Mouse (Mus musculus): Measurements from ENCODE around the gene Fam171a1. TPM values are rescaled to one million over a fixed set of nuclear protein-coding genes. Genes with fewer than 3 reads are reported as not detected.

Gene Fam171a1
- polyA plus RNA-seq, 1 experiment = 2.7 TPM

DNA sequence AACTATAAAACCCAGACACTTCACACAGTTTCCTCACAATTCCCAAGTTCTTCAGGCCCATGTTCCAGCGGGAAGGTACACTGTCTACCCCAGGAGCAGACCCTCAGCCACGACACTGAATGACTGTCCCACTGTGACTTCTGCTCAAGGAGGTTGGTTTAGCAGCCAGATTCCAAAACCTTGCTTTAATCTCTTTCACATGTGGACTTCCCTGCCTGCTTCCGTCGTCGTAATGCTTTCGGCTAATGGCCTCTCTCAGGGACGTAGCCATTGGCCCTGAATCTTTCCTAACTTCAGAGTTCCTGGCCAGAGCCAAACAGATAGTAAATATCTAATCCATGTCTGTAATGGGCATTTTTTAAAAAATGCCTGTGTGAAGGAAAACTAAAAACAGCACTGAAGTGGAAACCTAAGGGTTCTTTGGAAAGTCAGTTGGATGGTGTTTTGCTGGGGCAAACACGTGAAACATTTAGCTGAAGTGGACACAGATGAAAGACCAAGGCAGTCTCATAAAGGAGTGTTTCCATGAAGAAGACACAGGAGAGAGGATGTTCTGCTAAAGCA is 51.1 kb downstream of the Fam171a1 start:
- Histone ChIP-seq H3K4me3 (ENCODE audit: control insufficient read depth, insufficient read depth, low read length) (no peak overlapping the region), H3K27ac (ENCODE audit: control insufficient read depth, insufficient read depth, low read length) (no peak overlapping the region), H3K4me1 (replicated peaks; ENCODE audit: control insufficient read depth, insufficient read depth, low read length) (no peaks in the 10 kb centered on the region), H3K36me3 (ENCODE audit: control insufficient read depth, insufficient read depth, low read length) (no peaks in the 10 kb centered on the region), H3K27me3 (ENCODE audit: control insufficient read depth, insufficient read depth, low read length) (no peaks in the 10 kb centered on the region)
- TF ChIP-seq POLR2A (IDR thresholded peaks at IDR 0.05; ENCODE audit: control insufficient read depth, extremely low read depth, insufficient read depth, low read length, poor library complexity) (no peak), CTCF (IDR thresholded peaks at IDR 0.05; ENCODE audit: borderline replicate concordance, control insufficient read depth, extremely low read depth, insufficient read depth, low read length, poor library complexity) (no peak)
- 95% methylated on average over 8 of the region's 8 CpGs for WGBS
- no peak for DNase-seq

DNA sequence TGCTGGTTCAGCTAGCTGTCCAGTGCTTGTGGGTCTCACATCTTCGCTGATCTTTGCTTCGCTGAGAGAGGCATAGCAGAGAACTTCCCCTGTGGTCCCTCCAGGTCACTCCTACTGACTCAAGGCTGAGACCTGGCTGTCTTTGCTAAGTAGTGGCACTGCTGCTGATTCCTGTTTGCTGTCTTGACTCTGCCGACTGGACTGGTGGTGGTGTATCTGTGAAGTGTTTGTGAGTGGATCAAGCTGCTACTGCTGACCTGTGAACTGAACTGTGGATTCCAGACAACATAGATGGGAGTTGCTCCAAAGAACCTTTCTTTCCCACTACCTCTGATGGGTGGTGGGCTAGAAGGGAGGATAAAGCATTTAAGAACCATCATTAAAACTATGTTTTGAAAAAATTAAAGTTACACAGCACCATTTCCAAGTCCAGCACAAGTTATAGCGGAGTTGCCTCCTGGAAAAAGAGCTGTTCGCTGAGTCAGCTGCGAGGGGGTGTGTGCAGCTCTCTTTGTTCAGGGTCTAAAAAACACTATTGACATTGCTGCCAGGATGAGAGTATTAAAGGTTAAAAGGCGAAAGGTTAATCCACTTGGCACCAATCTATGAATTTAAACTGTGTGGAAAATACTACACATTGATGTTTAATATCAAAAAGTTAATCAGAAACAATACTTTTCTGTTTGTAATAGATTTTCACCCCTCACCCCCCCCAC is 52.0 kb downstream of the Fam171a1 start:
- Histone ChIP-seq H3K4me1 (replicated peaks; ENCODE audit: control insufficient read depth, insufficient read depth, low read length) (no peaks in the 10 kb centered on the region), H3K36me3 (ENCODE audit: control insufficient read depth, insufficient read depth, low read length) (no peaks in the 10 kb centered on the region), H3K27me3 (ENCODE audit: control insufficient read depth, insufficient read depth, low read length) (no peaks in the 10 kb centered on the region), H3K27ac (ENCODE audit: control insufficient read depth, insufficient read depth, low read length) (no peak overlapping the region), H3K4me3 (ENCODE audit: control insufficient read depth, insufficient read depth, low read length) (no peak overlapping the region)
- no peak for DNase-seq
- TF ChIP-seq POLR2A (IDR thresholded peaks at IDR 0.05; ENCODE audit: control insufficient read depth, extremely low read depth, insufficient read depth, low read length, poor library complexity) = no peak
- no peak for TF ChIP-seq CTCF (IDR thresholded peaks at IDR 0.05; ENCODE audit: borderline replicate concordance, control insufficient read depth, extremely low read depth, insufficient read depth, low read length, poor library complexity)
- WGBS = 95% methylated on average over 7 of the region's 7 CpGs

DNA sequence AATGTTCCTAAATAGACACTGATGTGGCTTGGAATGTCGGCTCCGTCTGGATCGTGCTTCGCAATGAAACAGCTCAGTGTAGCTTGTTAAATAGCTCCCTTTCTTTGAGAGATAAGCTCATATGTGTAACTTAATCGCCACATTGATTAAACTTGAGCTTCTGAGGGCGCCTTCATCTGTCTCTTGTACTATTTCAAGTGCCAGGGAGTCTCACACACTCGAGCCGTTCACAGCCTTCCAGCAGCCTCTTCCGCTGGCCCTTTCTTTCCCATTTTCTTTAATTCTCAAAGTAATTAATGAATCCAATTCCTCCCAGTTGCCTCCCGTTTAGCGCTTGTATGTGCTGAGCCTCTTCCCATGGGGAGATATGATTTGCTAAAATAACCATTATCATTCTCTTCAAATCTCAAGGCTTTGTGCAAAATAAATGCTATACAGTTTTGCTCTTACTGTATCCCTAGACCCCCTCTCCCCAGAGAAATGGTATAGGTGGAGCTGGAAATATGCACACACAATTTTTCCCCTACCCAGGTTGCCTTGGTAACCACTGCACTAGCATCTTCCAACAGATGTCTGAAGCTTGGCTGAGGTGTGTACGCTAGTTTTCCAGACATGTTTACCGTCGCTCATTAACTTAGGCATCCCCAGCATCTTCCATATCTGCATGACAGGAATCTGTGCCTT is 54.8 kb downstream of the Fam171a1 start:
- no peaks in the 10 kb centered on the region for H3K4me1 ChIP-seq (replicated peaks; ENCODE audit: control insufficient read depth, insufficient read depth, low read length)
- WGBS = 96% methylated on average over 14 of the region's 14 CpGs
- DNase-seq = no peak
- H3K4me3 ChIP-seq (ENCODE audit: control insufficient read depth, insufficient read depth, low read length) = no peak overlapping the region
- TF ChIP-seq CTCF (IDR thresholded peaks at IDR 0.05; ENCODE audit: borderline replicate concordance, control insufficient read depth, extremely low read depth, insufficient read depth, low read length, poor library complexity) = no peak
- TF ChIP-seq POLR2A (IDR thresholded peaks at IDR 0.05; ENCODE audit: control insufficient read depth, extremely low read depth, insufficient read depth, low read length, poor library complexity) = no peak
- no peak overlapping the region for H3K27ac ChIP-seq (ENCODE audit: control insufficient read depth, insufficient read depth, low read length)
- H3K27me3 ChIP-seq (ENCODE audit: control insufficient read depth, insufficient read depth, low read length) = no peaks in the 10 kb centered on the region
- H3K36me3 ChIP-seq (ENCODE audit: control insufficient read depth, insufficient read depth, low read length) = no peaks in the 10 kb centered on the region

GRCm38 (mm10) chr2:3169403-3169747 is 55.4 kb downstream of the Fam171a1 start:
- no peaks in the 10 kb centered on the region for H3K36me3 ChIP-seq (ENCODE audit: control insufficient read depth, insufficient read depth, low read length)
- WGBS = 97% methylated on average over 3 of the region's 3 CpGs
- H3K27ac ChIP-seq (ENCODE audit: control insufficient read depth, insufficient read depth, low read length) = no peak overlapping the region
- TF ChIP-seq POLR2A (IDR thresholded peaks at IDR 0.05; ENCODE audit: control insufficient read depth, extremely low read depth, insufficient read depth, low read length, poor library complexity) (no peak), CTCF (IDR thresholded peaks at IDR 0.05; ENCODE audit: borderline replicate concordance, control insufficient read depth, extremely low read depth, insufficient read depth, low read length, poor library complexity) (no peak)
- DNase-seq = no peak
- no peaks in the 10 kb centered on the region for H3K4me1 ChIP-seq (replicated peaks; ENCODE audit: control insufficient read depth, insufficient read depth, low read length)
- no peak overlapping the region for H3K4me3 ChIP-seq (ENCODE audit: control insufficient read depth, insufficient read depth, low read length)
- no peaks in the 10 kb centered on the region for H3K27me3 ChIP-seq (ENCODE audit: control insufficient read depth, insufficient read depth, low read length)

GRCm38 (mm10) chr2:3171774-3172173 is 57.8 kb downstream of the Fam171a1 start:
- Histone ChIP-seq H3K36me3 (ENCODE audit: control insufficient read depth, insufficient read depth, low read length) (no peaks in the 10 kb centered on the region), H3K4me3 (ENCODE audit: control insufficient read depth, insufficient read depth, low read length) (no peak overlapping the region), H3K4me1 (replicated peaks; ENCODE audit: control insufficient read depth, insufficient read depth, low read length) (no peaks in the 10 kb centered on the region), H3K27me3 (ENCODE audit: control insufficient read depth, insufficient read depth, low read length) (no peaks in the 10 kb centered on the region), H3K27ac (ENCODE audit: control insufficient read depth, insufficient read depth, low read length) (no peak overlapping the region)
- TF ChIP-seq POLR2A (IDR thresholded peaks at IDR 0.05; ENCODE audit: control insufficient read depth, extremely low read depth, insufficient read depth, low read length, poor library complexity) (no peak), CTCF (IDR thresholded peaks at IDR 0.05; ENCODE audit: borderline replicate concordance, control insufficient read depth, extremely low read depth, insufficient read depth, low read length, poor library complexity) (no peak)
- 1% methylated on average over 3 of the region's 3 CpGs for WGBS
- DNase-seq = no peak

DNA sequence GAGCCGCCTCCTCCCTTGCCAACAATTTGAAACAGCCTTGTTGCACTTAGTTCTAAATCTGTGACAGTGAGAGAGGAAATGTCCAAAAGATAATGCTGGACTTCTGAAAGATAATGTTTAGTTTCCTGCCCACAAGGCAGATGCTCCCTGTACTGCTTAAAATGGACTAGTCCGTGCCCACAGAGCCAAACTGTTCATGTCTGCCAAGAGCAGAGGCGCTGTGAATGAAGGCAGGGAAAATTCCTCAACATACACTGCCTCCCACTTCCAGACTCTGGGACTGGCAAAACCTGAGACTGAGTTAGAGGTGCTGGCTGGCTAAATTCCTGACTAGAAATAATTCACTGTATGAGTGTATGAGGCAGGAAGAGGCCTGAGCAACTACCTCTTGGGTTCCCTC is 58.6 kb downstream of the Fam171a1 start:
- Histone ChIP-seq H3K36me3 (ENCODE audit: control insufficient read depth, insufficient read depth, low read length) (no peaks in the 10 kb centered on the region), H3K4me1 (replicated peaks; ENCODE audit: control insufficient read depth, insufficient read depth, low read length) (no peaks in the 10 kb centered on the region), H3K27ac (ENCODE audit: control insufficient read depth, insufficient read depth, low read length) (no peak overlapping the region), H3K27me3 (ENCODE audit: control insufficient read depth, insufficient read depth, low read length) (no peaks in the 10 kb centered on the region), H3K4me3 (ENCODE audit: control insufficient read depth, insufficient read depth, low read length) (no peak overlapping the region)
- TF ChIP-seq CTCF (IDR thresholded peaks at IDR 0.05; ENCODE audit: borderline replicate concordance, control insufficient read depth, extremely low read depth, insufficient read depth, low read length, poor library complexity) (no peak), POLR2A (IDR thresholded peaks at IDR 0.05; ENCODE audit: control insufficient read depth, extremely low read depth, insufficient read depth, low read length, poor library complexity) (no peak)
- WGBS = 87% methylated on average over 3 of the region's 3 CpGs
- DNase-seq = no peak
